12 mouse cellular contexts compared by ENCODE assay signal in the genomic region with DNA sequence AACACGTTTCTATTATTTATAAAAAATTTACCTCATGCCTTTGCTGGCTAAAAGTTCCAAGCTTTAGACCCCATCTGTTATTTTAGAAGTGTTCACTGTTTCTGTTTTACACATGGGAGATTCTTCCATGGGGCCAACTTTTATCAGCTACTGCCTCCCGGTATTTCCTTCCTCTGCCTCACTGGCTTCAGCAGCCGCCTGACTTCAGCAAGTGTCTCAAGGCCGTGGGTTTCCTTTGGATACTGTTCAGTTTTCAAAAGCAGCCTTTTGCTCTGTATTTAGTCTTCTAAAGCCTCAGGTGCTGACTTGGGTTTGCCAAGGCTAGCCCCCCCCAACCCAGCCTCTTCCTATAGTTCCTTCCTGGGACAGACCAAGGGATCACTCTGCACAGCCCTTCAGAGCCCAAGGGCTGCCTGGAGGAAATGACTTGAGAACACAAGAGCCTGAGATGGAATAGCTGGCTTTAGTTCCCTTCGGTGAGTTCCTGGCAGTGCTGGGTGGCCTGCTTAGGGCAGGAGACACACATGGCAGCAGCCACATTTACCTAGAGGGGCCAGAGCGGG.
DNase-seq lines count a peak whose midpoint lies in the region; ATAC-seq and TF ChIP-seq lines count a peak whose summit lies in the region.
"Had no signal": no experiment of that assay in that cellular context is flagged by ENCODE, and none has a peak within 500 bp of the region (broad histone marks: within the 10 kb centered on the region; RNA-seq: fewer than 3 reads in every experiment).

No protein-coding gene starts in this region.

- peak; percentile 31 to 33 for DNase-seq in heart, adult 2 months
- no peak for DNase-seq in heart, postnatal 10 days
- DNase-seq in lung, postnatal 0 days (ENCODE audit: low spot score) = no peak
- DNase-seq in lung, adult 2 months = no peak
- DNase-seq in urinary bladder, postnatal 14 days (ENCODE audit: low spot score) = no peak
- DNase-seq in thymus, postnatal 4 days = no peak
- DNase-seq: right cerebral cortex, postnatal 14 days had no signal

- no peak overlapping the region for H3K9ac ChIP-seq in heart, adult 2 months (ENCODE audit: low read depth, low read length)
- no peak overlapping the region for H3K9ac ChIP-seq in lung, postnatal 0 days (replicated peaks; ENCODE audit: low read depth)
- H3K9ac ChIP-seq in intestine, embryonic 15.5 days = no peak overlapping the region
- H3K9ac ChIP-seq: midbrain, embryonic 15.5 days; neural tube, embryonic 15.5 days had no signal

- H3K4me3 ChIP-seq in heart, adult 2 months = no peak overlapping the region
- H3K4me3 ChIP-seq in lung, postnatal 0 days (ENCODE audit: low read depth, low read length) = no peak overlapping the region
- no peak overlapping the region for H3K4me3 ChIP-seq in lung, adult 2 months (replicated peaks; ENCODE audit: extremely low read depth, low read depth, low read length)
- no peak overlapping the region for H3K4me3 ChIP-seq in intestine, embryonic 15.5 days (replicated peaks)
- H3K4me3 ChIP-seq: midbrain, embryonic 15.5 days; neural tube, embryonic 15.5 days had no signal

- 34% methylated on average over 6 of the region's 6 CpGs for WGBS in heart, adult 2 months
- WGBS in lung, postnatal 0 days = 68% methylated on average over 6 of the region's 6 CpGs
- WGBS in lung, adult 2 months = 53% methylated on average over 6 of the region's 6 CpGs
- WGBS in intestine, embryonic 15.5 days = 87% methylated on average over 6 of the region's 6 CpGs

- H3K27ac ChIP-seq in heart, adult 2 months = peak overlapping the region; percentile 77
- peak overlapping the region; percentile 78 for H3K27ac ChIP-seq in lung, postnatal 0 days (ENCODE audit: low read length)
- H3K27ac ChIP-seq in intestine, embryonic 15.5 days = peak overlapping the region; percentile 34; the same call in 1 of the 2 replicates
- H3K27ac ChIP-seq: midbrain, embryonic 15.5 days; neural tube, embryonic 15.5 days had no signal

- 0 out of 2 replicates have a peak, but pooled peaks have one; percentile 54 for TF ChIP-seq EP300 in heart, adult 2 months (IDR thresholded peaks at IDR 0.05; ENCODE audit: insufficient read depth, low read depth, low read length)
- TF ChIP-seq EP300 in lung, postnatal 0 days (IDR thresholded peaks at IDR 0.05) = no peak

- no peak overlapping the region for H3K4me2 ChIP-seq in lung, postnatal 0 days (replicated peaks; ENCODE audit: low read depth, low read length)
- H3K4me2 ChIP-seq in intestine, embryonic 15.5 days (replicated peaks) = no peak overlapping the region
- H3K4me2 ChIP-seq: midbrain, embryonic 15.5 days; neural tube, embryonic 15.5 days had no signal

- no peak for TF ChIP-seq CTCF in heart, adult 2 months (IDR thresholded peaks at IDR 0.05)
- TF ChIP-seq CTCF in lung, postnatal 0 days (IDR thresholded peaks at IDR 0.05) = no peak
- no peak for TF ChIP-seq CTCF in lung, adult 2 months (IDR thresholded peaks at IDR 0.05; ENCODE audit: insufficient read depth, low read length)

- H3K36me3 ChIP-seq in heart, adult 2 months (ENCODE audit: control insufficient read depth, insufficient read depth, low read length) = peaks cover 2% of the 10 kb centered on the region; the same call in 1 of the 2 replicates
- H3K36me3 ChIP-seq in lung, postnatal 0 days (ENCODE audit: insufficient read depth, low read length) = no peaks in the 10 kb centered on the region
- no peaks in the 10 kb centered on the region for H3K36me3 ChIP-seq in intestine, embryonic 15.5 days
- H3K36me3 ChIP-seq: midbrain, embryonic 15.5 days; neural tube, embryonic 15.5 days had no signal

- H3K27me3 ChIP-seq in heart, adult 2 months (ENCODE audit: control insufficient read depth, insufficient read depth, low read length) = no peaks in the 10 kb centered on the region
- H3K27me3 ChIP-seq in lung, postnatal 0 days (replicated peaks; ENCODE audit: insufficient read depth, low read length) = no peaks in the 10 kb centered on the region
- H3K27me3 ChIP-seq in intestine, embryonic 15.5 days (replicated peaks) = no peaks in the 10 kb centered on the region
- H3K27me3 ChIP-seq: midbrain, embryonic 15.5 days; neural tube, embryonic 15.5 days had no signal

- H3K79me2 ChIP-seq in heart, adult 2 months (replicated peaks; ENCODE audit: control insufficient read depth, insufficient read depth, low read length) = no peaks in the 10 kb centered on the region

- H3K9me3 ChIP-seq in lung, postnatal 0 days (ENCODE audit: low read length) = no peaks in the 10 kb centered on the region
- no peaks in the 10 kb centered on the region for H3K9me3 ChIP-seq in intestine, embryonic 15.5 days
- H3K9me3 ChIP-seq: midbrain, embryonic 15.5 days; neural tube, embryonic 15.5 days had no signal

- ATAC-seq in lung, postnatal 0 days = no peak
- no peak for ATAC-seq in intestine, embryonic 15.5 days
- ATAC-seq in erythroblast, adult 5-6 weeks (replicated peaks; ENCODE audit: low FRiP score, poor library complexity, severe bottlenecking) = no peak
- ATAC-seq: inflammation-experienced regulatory T-cells, adult 6 months; midbrain, embryonic 15.5 days had no signal

- TF ChIP-seq POLR2A in heart, adult 2 months (IDR thresholded peaks at IDR 0.05; ENCODE audit: insufficient read depth, low read depth, low read length) = peak; percentile 32; the same call in 1 of the 2 replicates
- no peak for TF ChIP-seq POLR2A in lung, adult 2 months (IDR thresholded peaks at IDR 0.05; ENCODE audit: borderline replicate concordance, extremely low read depth, low read depth, low read length)

- intact Hi-C loops in heart, adult 2 months (cut with DNase I) = loop anchor here (2.0 to 5.0 kb wide), 3 partner anchors 40 to 142 kb away; no protein-coding TSS in a partner anchor
- intact Hi-C loops in heart, postnatal 10 days (cut with DNase I) = loop anchor here (2.0 to 5.0 kb wide), 2 partner anchors 42 to 68 kb away; no protein-coding TSS in a partner anchor

- H3K4me1 ChIP-seq in heart, adult 2 months (ENCODE audit: control insufficient read depth, insufficient read depth, low read length) = peaks cover 32% of the 10 kb centered on the region
- H3K4me1 ChIP-seq in lung, postnatal 0 days (ENCODE audit: insufficient read depth, low read depth, low read length) = no peaks in the 10 kb centered on the region
- peaks cover 11% of the 10 kb centered on the region for H3K4me1 ChIP-seq in lung, adult 2 months (ENCODE audit: control insufficient read depth, insufficient read depth, low read length)
- no peaks in the 10 kb centered on the region for H3K4me1 ChIP-seq in intestine, embryonic 15.5 days (replicated peaks)
- H3K4me1 ChIP-seq: midbrain, embryonic 15.5 days had no signal

Comparison
In these comparisons a context has a peak if more than half of its experiments do, and no peak if none do; other contexts are left out.
1. DNase-seq: peak in heart, adult 2 months (2 of 2); none in heart, postnatal 10 days (0 of 2), lung, postnatal 0 days (single experiment), lung, adult 2 months (single experiment), urinary bladder, postnatal 14 days (single experiment) and thymus, postnatal 4 days (single experiment).
2. Peak in every context shown above with its lines, with median percentiles within 50 percentile points of each other: H3K27ac ChIP-seq.